Mouse (Mus musculus): Measurements from ENCODE around the gene Cox20.
A peak's percentile ranks its signal among the peaks of the same experiment; 100 is the strongest.

The Cox20 gene

GRCm38 (mm10) chr1:178318389-178319184 is at the start of gene Cox20:
TSS of gene Cox20 (plus strand) at chr1:178319130.
- peak; percentile 97 for DNase-seq (ENCODE audit: low read depth, low spot score)

- DNase-seq (ENCODE audit: low read depth, low spot score), result no peak
Observed at GRCm38 (mm10) chr1:178270635-178271034, 48.3 kb upstream of the Cox20 start.

GRCm38 (mm10) chr1:178275174-178275730 is 43.7 kb upstream of the Cox20 start:
- DNase-seq (ENCODE audit: low read depth, low spot score), result no peak

GRCm38 (mm10) chr1:178275738-178276053 is 43.2 kb upstream of the Cox20 start:
- DNase-seq (ENCODE audit: low read depth, low spot score), result no peak

- peak; percentile 93 for DNase-seq (ENCODE audit: low read depth, low spot score)
Observed at GRCm38 (mm10) chr1:178276054-178276911, 42.6 kb upstream of the Cox20 start.

GRCm38 (mm10) chr1:178283314-178283713 is 35.6 kb upstream of the Cox20 start:
- peak; percentile 97 for DNase-seq (ENCODE audit: low read depth, low spot score)

GRCm38 (mm10) chr1:178283946-178284720 is 34.8 kb upstream of the Cox20 start:
- DNase-seq (ENCODE audit: low read depth, low spot score), result peak; percentile 95

- DNase-seq (ENCODE audit: low read depth, low spot score), result peak; percentile 56
Observed at GRCm38 (mm10) chr1:178287601-178288176, 31.2 kb upstream of the Cox20 start.

- peak; percentile 60 for DNase-seq (ENCODE audit: low read depth, low spot score)
Observed at GRCm38 (mm10) chr1:178291716-178292115, 27.2 kb upstream of the Cox20 start.

- DNase-seq (ENCODE audit: low read depth, low spot score), result no peak
Observed at GRCm38 (mm10) chr1:178294051-178294450, 24.9 kb upstream of the Cox20 start.

- DNase-seq (ENCODE audit: low read depth, low spot score), result peak; percentile 63
Observed at GRCm38 (mm10) chr1:178301261-178301660, 17.7 kb upstream of the Cox20 start.

GRCm38 (mm10) chr1:178303425-178303824 is 15.5 kb upstream of the Cox20 start:
- peak; percentile 81 for DNase-seq (ENCODE audit: low read depth, low spot score)

- no peak for DNase-seq (ENCODE audit: low read depth, low spot score)
Observed at GRCm38 (mm10) chr1:178309487-178309886, 9.4 kb upstream of the Cox20 start.

GRCm38 (mm10) chr1:178310128-178310527 is 8.8 kb upstream of the Cox20 start:
- DNase-seq (ENCODE audit: low read depth, low spot score), result no peak

GRCm38 (mm10) chr1:178313039-178313597 is 5.8 kb upstream of the Cox20 start:
- no peak for DNase-seq (ENCODE audit: low read depth, low spot score)

GRCm38 (mm10) chr1:178314236-178314635 is 4.7 kb upstream of the Cox20 start:
- DNase-seq (ENCODE audit: low read depth, low spot score), result no peak

GRCm38 (mm10) chr1:178317275-178318001 is 1.5 kb upstream of the Cox20 start:
- DNase-seq (ENCODE audit: low read depth, low spot score), result no peak

GRCm38 (mm10) chr1:178318002-178318388 is 935 bp upstream of the Cox20 start:
- peak; percentile 92 for DNase-seq (ENCODE audit: low read depth, low spot score)

- DNase-seq (ENCODE audit: low read depth, low spot score), result peak; percentile 57
Observed at GRCm38 (mm10) chr1:178319295-178320037, 536 bp downstream of the Cox20 start.
